Mouse (Mus musculus) embryonic facial prominence, embryonic 13.5 days (tissue): ENCODE data around the gene 4933403O08Rik. TPM values are rescaled to one million over a fixed set of nuclear protein-coding genes. Genes with fewer than 3 reads are reported as not detected.

Experiments
- ATAC-seq: fragments of 200-750 bp; cut with Nextera tagmentation; 2 replicates; pipeline ENCODE4 v1.8.0; 2017; ENCODE audit warnings: low read depth; ENCODE audit not compliant: insufficient number of reproducible peaks, insufficient read depth, low FRiP score, low TSS enrichment
- H3K27ac ChIP-seq: fragments of 300-500 bp; sonication (generic); 2 replicates; pipeline ENCODE4 v1.5.1; 2015; ENCODE audit warnings: moderate library complexity, mild to moderate bottlenecking, inconsistent platforms
- H3K27me3 ChIP-seq: fragments of 300-500 bp; sonication (generic); 2 replicates; pipeline ENCODE4 v1.6.1; 2015; ENCODE audit warnings: mild to moderate bottlenecking, inconsistent platforms
- H3K36me3 ChIP-seq: fragments of 300-500 bp; sonication (generic); 2 replicates; pipeline ENCODE4 v1.6.1; 2015; ENCODE audit warnings: mild to moderate bottlenecking, inconsistent platforms
- H3K4me1 ChIP-seq: fragments of 300-500 bp; sonication (generic); 2 replicates; pipeline ENCODE4 v1.6.1; 2015; ENCODE audit warnings: inconsistent platforms
- H3K4me2 ChIP-seq: fragments of 300-500 bp; sonication (generic); 2 replicates; pipeline ENCODE4 v1.6.1; 2015; ENCODE audit warnings: moderate library complexity, mild to moderate bottlenecking, inconsistent platforms
- H3K4me3 ChIP-seq: fragments of 300-500 bp; sonication (generic); 2 replicates; pipeline ENCODE4 v1.5.1; 2015; ENCODE audit warnings: mild to moderate bottlenecking, inconsistent platforms
- H3K9ac ChIP-seq: fragments of 300-500 bp; sonication (generic); 2 replicates; pipeline ENCODE4 v1.6.1; 2015; ENCODE audit warnings: mild to moderate bottlenecking, inconsistent platforms
- H3K9me3 ChIP-seq: fragments of 300-500 bp; sonication (generic); 2 replicates; pipeline ENCODE4 v1.6.1; 2016; ENCODE audit warnings: inconsistent platforms
- WGBS: fragments of 180-500 bp; shearing (Covaris S2); methylation state at CpG from one replicate; pipeline ENCODE4 v1.1.7; 2015; ENCODE audit warnings: mixed read lengths; 5-methylcytosine and 5-hydroxymethylcytosine counted together
- polyA plus RNA-seq: library from polyadenylated mRNA; unstranded; fragments of >200 nt; fragmentation: Nextera tagmentation; extraction: Ambion mirVana; gene quantifications from 2 replicates; pipeline ENCODE4 v1.2.1, GENCODE M21; 2015

4933403O08Rik gene
- not detected in 2 replicates for polyA plus RNA-seq

GRCm38 (mm10) chrX:112238749-112239148 lies at the start of gene 4933403O08Rik:
TSS of gene 4933403O08Rik (plus strand) at chrX:112239049.
- H3K27me3 ChIP-seq: no peaks in the 10 kb centered on the region
- WGBS: 83% methylated on average over 3 of the region's 3 CpGs
- no peak within 1 kb of the TSS for H3K4me2 ChIP-seq
- H3K9me3 ChIP-seq: no peaks in the 10 kb centered on the region
- no peaks in the 10 kb centered on the region for H3K4me1 ChIP-seq
- H3K4me3 ChIP-seq: no peak within 1 kb of the TSS
- H3K9ac ChIP-seq: no peak within 1 kb of the TSS
- H3K36me3 ChIP-seq: no peaks in the 10 kb centered on the region
- no peak within 1 kb of the TSS for H3K27ac ChIP-seq
- no peak for ATAC-seq

DNA sequence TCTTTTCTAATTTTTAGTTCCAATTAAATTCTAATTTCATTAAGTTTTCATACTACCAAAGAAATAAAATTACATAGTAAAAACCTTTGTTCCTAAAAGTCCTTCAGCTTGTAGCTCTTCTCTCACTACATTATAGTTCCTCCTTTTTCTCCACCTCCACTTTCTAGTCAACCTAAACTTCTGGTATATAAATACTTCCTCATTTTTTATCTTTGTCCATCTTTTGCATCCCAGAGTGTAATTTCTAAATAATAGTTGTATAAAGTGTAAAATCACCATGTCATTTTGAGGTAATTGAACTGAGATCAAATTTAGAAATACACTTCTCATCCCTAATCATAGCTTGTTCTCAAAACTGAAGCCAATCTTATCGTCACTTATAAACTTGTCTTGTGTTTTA lies 4.1 kb downstream of the 4933403O08Rik start:
- Histone ChIP-seq H3K27ac (no peak overlapping the region), H3K9ac (no peak overlapping the region), H3K4me3 (no peak overlapping the region), H3K27me3 (no peaks in the 10 kb centered on the region), H3K4me2 (no peak overlapping the region), H3K4me1 (no peaks in the 10 kb centered on the region), H3K36me3 (no peaks in the 10 kb centered on the region), H3K9me3 (no peaks in the 10 kb centered on the region)
- no peak for ATAC-seq
- WGBS: 74% methylated on average over 1 of the region's 1 CpGs

DNA sequence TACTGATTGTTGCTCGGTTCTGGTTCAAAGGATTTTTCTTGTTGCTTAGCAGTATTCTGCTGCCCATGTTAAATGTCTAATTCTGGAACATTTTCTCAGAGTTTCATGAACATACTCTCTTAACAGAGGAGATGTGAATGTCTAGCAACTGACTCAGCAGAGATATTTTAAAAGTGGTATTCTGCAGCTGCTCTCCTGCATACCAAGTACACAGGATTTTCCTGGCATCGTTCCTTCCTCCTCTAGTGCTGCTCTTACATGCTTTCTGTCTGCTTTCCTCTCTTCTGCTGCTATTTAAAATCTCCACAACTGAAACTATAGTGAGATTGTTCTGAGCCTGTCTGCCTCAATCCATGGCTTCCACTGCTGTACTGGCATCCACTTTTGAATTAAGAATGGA lies 16.7 kb downstream of the 4933403O08Rik start:
- Histone ChIP-seq H3K36me3 (no peaks in the 10 kb centered on the region), H3K4me2 (no peak overlapping the region), H3K27ac (no peak overlapping the region), H3K4me3 (no peak overlapping the region), H3K4me1 (no peaks in the 10 kb centered on the region), H3K27me3 (no peaks in the 10 kb centered on the region), H3K9me3 (no peaks in the 10 kb centered on the region), H3K9ac (no peak overlapping the region)
- WGBS: 83% methylated on average over 2 of the region's 2 CpGs
- ATAC-seq: no peak

GRCm38 (mm10) chrX:112273550-112273949 lies 34.7 kb downstream of the 4933403O08Rik start:
- 84% methylated on average over 1 of the region's 1 CpGs for WGBS

More at GRCm38 (mm10) chrX:112273550-112273949, 34.7 kb downstream of the 4933403O08Rik start:
- no peaks in the 10 kb centered on the region for H3K36me3 ChIP-seq
- no peaks in the 10 kb centered on the region for H3K4me1 ChIP-seq
- H3K4me2 ChIP-seq: no peak overlapping the region
- H3K9ac ChIP-seq: no peak overlapping the region
- H3K4me3 ChIP-seq: no peak overlapping the region
- ATAC-seq: no peak
- no peaks in the 10 kb centered on the region for H3K9me3 ChIP-seq
- no peaks in the 10 kb centered on the region for H3K27me3 ChIP-seq
- H3K27ac ChIP-seq: no peak overlapping the region

Other genes starting within 250 kb of the 4933403O08Rik start
- gene Tex16, start 228.0 kb upstream of the 4933403O08Rik start, polyA plus RNA-seq: 0.41 and 0.63 TPM in 2 replicates
- gene Apool, start 72.3 kb downstream of the 4933403O08Rik start, polyA plus RNA-seq: 62.4 and 65.1 TPM in 2 replicates
- not detected in 2 replicates for gene Satl1, start 167.7 kb downstream of the 4933403O08Rik start, polyA plus RNA-seq